Mouse (Mus musculus): Measurements from ENCODE around the gene Hoxd8.

- TF ChIP-seq CTCF (IDR thresholded peaks at IDR 0.05; ENCODE audit: borderline replicate concordance, control insufficient read depth, extremely low read depth, insufficient read depth, low read length, poor library complexity) (no peak), POLR2A (IDR thresholded peaks at IDR 0.05; ENCODE audit: control insufficient read depth, extremely low read depth, insufficient read depth, low read length, poor library complexity) (no peak)
Measured at GRCm38 (mm10) chr2:74745540-74746297, 41.3 kb downstream of the Hoxd8 start.
